Mouse (Mus musculus): ENCODE measurements around the gene Tctex1d2. TPM values are rescaled to one million over a fixed set of nuclear protein-coding genes. Genes with fewer than 3 reads are reported as not detected.

Gene Tctex1d2
- polyA plus RNA-seq, 1 experiment = 24.3 TPM

- H3K27ac ChIP-seq (ENCODE audit: insufficient read depth, low read length) = no peak overlapping the region
- H3K4me1 ChIP-seq (ENCODE audit: control insufficient read depth, insufficient read depth, low read length) = peaks cover 1% of the 10 kb centered on the region; the same call in 1 of the 2 replicates
- no peak for TF ChIP-seq POLR2A (IDR thresholded peaks at IDR 0.05; ENCODE audit: extremely low read depth, insufficient read depth, low read length)
- no peak for TF ChIP-seq CTCF (IDR thresholded peaks at IDR 0.05; ENCODE audit: extremely low read depth, insufficient read depth, low read length)
- no peak overlapping the region for H3K4me3 ChIP-seq (ENCODE audit: insufficient read depth, low read length)
Measured at GRCm38 (mm10) chr16:32395679-32396540, 23.6 kb upstream of the Tctex1d2 start.

- TF ChIP-seq POLR2A (IDR thresholded peaks at IDR 0.05; ENCODE audit: extremely low read depth, insufficient read depth, low read length) = no peak
- TF ChIP-seq CTCF (IDR thresholded peaks at IDR 0.05; ENCODE audit: extremely low read depth, insufficient read depth, low read length) = no peak
- no peak overlapping the region for H3K27ac ChIP-seq (ENCODE audit: insufficient read depth, low read length)
- no peak overlapping the region for H3K4me3 ChIP-seq (ENCODE audit: insufficient read depth, low read length)
- peaks cover 1% of the 10 kb centered on the region; the same call in 1 of the 2 replicates for H3K4me1 ChIP-seq (ENCODE audit: control insufficient read depth, insufficient read depth, low read length)
Measured at GRCm38 (mm10) chr16:32396541-32396835, 23.0 kb upstream of the Tctex1d2 start.

- TF ChIP-seq POLR2A (IDR thresholded peaks at IDR 0.05; ENCODE audit: extremely low read depth, insufficient read depth, low read length) = no peak
- TF ChIP-seq CTCF (IDR thresholded peaks at IDR 0.05; ENCODE audit: extremely low read depth, insufficient read depth, low read length) = no peak
- H3K27ac ChIP-seq (ENCODE audit: insufficient read depth, low read length) = no peak overlapping the region
Measured at GRCm38 (mm10) chr16:32398206-32398605, 21.3 kb upstream of the Tctex1d2 start.

GRCm38 (mm10) chr16:32400267-32400666, 19.2 kb upstream of the Tctex1d2 start, which contains the start of gene Tm4sf19:
Tm4sf19 (plus strand) TSS chr16:32400506.
- Histone ChIP-seq H3K27ac (ENCODE audit: insufficient read depth, low read length) (no peak within 1 kb of the TSS), H3K4me1 (ENCODE audit: control insufficient read depth, insufficient read depth, low read length) (peaks cover 1% of the 10 kb centered on the region; the same call in 1 of the 2 replicates), H3K4me3 (ENCODE audit: insufficient read depth, low read length) (no peak within 1 kb of the TSS)
- TF ChIP-seq POLR2A (IDR thresholded peaks at IDR 0.05; ENCODE audit: extremely low read depth, insufficient read depth, low read length) (no peak), CTCF (IDR thresholded peaks at IDR 0.05; ENCODE audit: extremely low read depth, insufficient read depth, low read length) (no peak)

More at GRCm38 (mm10) chr16:32398206-32398605, 21.3 kb upstream of the Tctex1d2 start:
- Histone ChIP-seq H3K4me3 (ENCODE audit: insufficient read depth, low read length) (no peak overlapping the region), H3K4me1 (ENCODE audit: control insufficient read depth, insufficient read depth, low read length) (peaks cover 1% of the 10 kb centered on the region; the same call in 1 of the 2 replicates)

GRCm38 (mm10) chr16:32401335-32401965, 18.1 kb upstream of the Tctex1d2 start:
- no peak overlapping the region for H3K4me3 ChIP-seq (ENCODE audit: insufficient read depth, low read length)
- TF ChIP-seq CTCF (IDR thresholded peaks at IDR 0.05; ENCODE audit: extremely low read depth, insufficient read depth, low read length) (no peak), POLR2A (IDR thresholded peaks at IDR 0.05; ENCODE audit: extremely low read depth, insufficient read depth, low read length) (no peak)
- peaks cover 1% of the 10 kb centered on the region; the same call in 1 of the 2 replicates for H3K4me1 ChIP-seq (ENCODE audit: control insufficient read depth, insufficient read depth, low read length)
- no peak overlapping the region for H3K27ac ChIP-seq (ENCODE audit: insufficient read depth, low read length)

- no peak for TF ChIP-seq POLR2A (IDR thresholded peaks at IDR 0.05; ENCODE audit: extremely low read depth, insufficient read depth, low read length)
- no peak for TF ChIP-seq CTCF (IDR thresholded peaks at IDR 0.05; ENCODE audit: extremely low read depth, insufficient read depth, low read length)
- no peak overlapping the region for H3K4me3 ChIP-seq (ENCODE audit: insufficient read depth, low read length)
- H3K27ac ChIP-seq (ENCODE audit: insufficient read depth, low read length) = no peak overlapping the region
- H3K4me1 ChIP-seq (ENCODE audit: control insufficient read depth, insufficient read depth, low read length) = peaks cover 1% of the 10 kb centered on the region; the same call in 1 of the 2 replicates
Measured at GRCm38 (mm10) chr16:32402818-32403217, 16.7 kb upstream of the Tctex1d2 start.

- TF ChIP-seq POLR2A (IDR thresholded peaks at IDR 0.05; ENCODE audit: extremely low read depth, insufficient read depth, low read length) (no peak), CTCF (IDR thresholded peaks at IDR 0.05; ENCODE audit: extremely low read depth, insufficient read depth, low read length) (no peak)
- Histone ChIP-seq H3K4me1 (ENCODE audit: control insufficient read depth, insufficient read depth, low read length) (no peaks in the 10 kb centered on the region), H3K4me3 (ENCODE audit: insufficient read depth, low read length) (no peak overlapping the region), H3K27ac (ENCODE audit: insufficient read depth, low read length) (no peak overlapping the region)
Measured at GRCm38 (mm10) chr16:32405716-32406115, 13.8 kb upstream of the Tctex1d2 start.

GRCm38 (mm10) chr16:32406671-32407070, 12.8 kb upstream of the Tctex1d2 start:
- TF ChIP-seq CTCF (IDR thresholded peaks at IDR 0.05; ENCODE audit: extremely low read depth, insufficient read depth, low read length) (no peak), POLR2A (IDR thresholded peaks at IDR 0.05; ENCODE audit: extremely low read depth, insufficient read depth, low read length) (no peak)
- H3K4me3 ChIP-seq (ENCODE audit: insufficient read depth, low read length) = no peak overlapping the region
- no peak overlapping the region for H3K27ac ChIP-seq (ENCODE audit: insufficient read depth, low read length)
- H3K4me1 ChIP-seq (ENCODE audit: control insufficient read depth, insufficient read depth, low read length) = no peaks in the 10 kb centered on the region

- TF ChIP-seq POLR2A (IDR thresholded peaks at IDR 0.05; ENCODE audit: extremely low read depth, insufficient read depth, low read length) (no peak), CTCF (IDR thresholded peaks at IDR 0.05; ENCODE audit: extremely low read depth, insufficient read depth, low read length) (no peak)
- Histone ChIP-seq H3K4me3 (ENCODE audit: insufficient read depth, low read length) (no peak overlapping the region), H3K4me1 (ENCODE audit: control insufficient read depth, insufficient read depth, low read length) (no peaks in the 10 kb centered on the region), H3K27ac (ENCODE audit: insufficient read depth, low read length) (no peak overlapping the region)
Measured at GRCm38 (mm10) chr16:32407730-32408129, 11.8 kb upstream of the Tctex1d2 start.
